Mouse (Mus musculus) CD4-positive, CD25-positive, alpha-beta regulatory T cell, adult 4 months (primary cell): ENCODE results near the gene Elmsan1. TPM values are rescaled to one million over a fixed set of nuclear protein-coding genes. Genes with fewer than 3 reads are reported as not detected.
A peak's percentile ranks its signal among the peaks of the same experiment; 100 is the strongest.

ENCODE experiments used
- ATAC-seq: one replicate; pipeline ENCODE4 v1.8.0; 2017
- polyA plus RNA-seq, 2 experiments: library from polyadenylated mRNA; unstranded; fragments of 100-300 nt; shearing (Covaris generic); gene quantifications; one replicate each; pipeline ENCODE4 v1.2.1; 2017

Elmsan1 gene
- polyA plus RNA-seq, 2 experiments from 2014 or later: 7.3 to 8.2 TPM

DNA sequence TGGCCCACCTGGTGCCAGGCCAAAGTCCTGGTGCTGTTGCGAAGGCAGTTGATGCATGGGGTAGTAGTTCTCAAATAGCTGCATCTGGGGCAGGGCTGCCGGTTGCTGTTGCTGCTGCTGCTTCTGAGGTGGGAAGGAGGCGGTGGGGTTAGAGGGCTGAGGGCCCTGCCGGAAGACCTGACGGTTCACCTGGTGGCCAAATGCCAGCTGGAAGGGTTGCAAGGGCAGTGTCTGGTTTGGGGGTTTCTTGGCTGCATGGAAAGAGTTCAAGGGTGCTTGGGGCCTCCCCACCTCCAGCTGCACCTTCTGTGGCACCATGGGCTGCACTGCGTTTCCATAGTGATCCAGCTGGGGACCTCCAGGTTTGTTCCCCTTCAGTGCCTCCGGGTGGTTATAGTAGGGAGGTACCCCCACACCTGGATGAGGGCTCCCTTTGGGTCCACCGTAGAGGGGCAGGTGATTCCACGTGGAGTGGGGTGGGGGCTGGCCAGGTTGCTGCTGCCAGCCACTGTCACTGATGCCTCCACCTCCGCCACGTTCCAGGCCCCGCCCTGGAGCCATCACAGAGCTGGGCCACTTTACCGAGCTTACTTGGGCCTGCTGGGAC, 45.3 kb downstream of the Elmsan1 start:
- ATAC-seq: no peak

DNA sequence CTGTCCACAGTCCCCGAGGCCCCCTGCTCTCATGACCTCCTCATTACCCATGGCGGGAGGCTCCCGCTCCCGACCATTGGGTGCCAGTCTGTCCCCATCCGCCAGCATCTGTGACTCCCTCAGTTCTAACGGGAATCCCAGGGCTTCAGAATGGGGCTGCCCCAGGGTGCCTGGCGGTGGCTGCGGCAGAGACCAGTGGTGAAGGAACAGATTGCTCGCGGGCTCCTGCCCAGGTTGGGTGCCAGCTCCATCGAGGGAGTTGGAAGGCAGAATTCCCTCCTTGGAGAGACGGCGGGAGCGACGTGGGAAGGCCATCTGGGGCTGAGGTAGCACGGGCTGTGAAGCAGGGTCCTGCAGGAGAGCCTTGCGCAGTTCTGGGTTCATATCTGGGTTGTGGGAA, 45.8 kb downstream of the Elmsan1 start:
- ATAC-seq: no peak

DNA sequence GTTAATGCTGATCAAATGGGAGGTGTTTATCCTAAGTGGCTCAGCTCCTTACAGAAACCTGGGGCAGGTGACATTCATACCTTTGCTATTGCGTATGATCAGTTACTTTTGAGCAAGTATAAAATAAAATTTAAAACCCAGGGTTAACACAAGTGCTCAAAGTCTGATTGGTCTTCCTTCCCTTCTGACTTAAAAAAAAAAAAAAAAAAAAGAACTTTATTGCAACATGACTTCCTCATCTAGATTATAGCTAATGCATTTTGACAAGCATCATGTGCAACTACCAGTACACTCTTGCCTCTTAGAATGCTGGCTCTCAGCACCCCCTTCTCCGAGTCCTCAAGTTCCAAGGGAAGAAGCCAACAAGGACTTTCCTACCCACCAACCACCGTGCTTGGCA, 46.5 kb downstream of the Elmsan1 start:
- no peak for ATAC-seq

DNA sequence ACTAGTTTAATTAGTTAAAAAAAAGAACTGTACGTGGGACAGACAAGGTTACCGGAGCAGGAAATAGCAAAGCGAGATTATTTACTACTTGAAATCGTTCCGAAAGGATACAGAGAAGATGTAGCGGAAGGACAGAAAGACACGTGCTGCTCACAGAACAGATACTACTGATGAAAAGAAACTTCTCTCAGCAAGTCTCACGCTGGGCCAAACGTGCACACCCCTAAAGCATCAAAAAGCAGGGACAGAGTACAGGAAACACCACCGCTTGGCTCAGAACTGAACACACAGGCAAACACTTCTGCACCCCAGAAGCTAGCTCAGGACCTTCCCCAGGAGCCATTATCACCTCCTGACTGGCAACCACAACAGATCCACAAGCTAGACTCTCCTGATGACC, 48.1 kb downstream of the Elmsan1 start:
- ATAC-seq: peak; percentile 36

DNA sequence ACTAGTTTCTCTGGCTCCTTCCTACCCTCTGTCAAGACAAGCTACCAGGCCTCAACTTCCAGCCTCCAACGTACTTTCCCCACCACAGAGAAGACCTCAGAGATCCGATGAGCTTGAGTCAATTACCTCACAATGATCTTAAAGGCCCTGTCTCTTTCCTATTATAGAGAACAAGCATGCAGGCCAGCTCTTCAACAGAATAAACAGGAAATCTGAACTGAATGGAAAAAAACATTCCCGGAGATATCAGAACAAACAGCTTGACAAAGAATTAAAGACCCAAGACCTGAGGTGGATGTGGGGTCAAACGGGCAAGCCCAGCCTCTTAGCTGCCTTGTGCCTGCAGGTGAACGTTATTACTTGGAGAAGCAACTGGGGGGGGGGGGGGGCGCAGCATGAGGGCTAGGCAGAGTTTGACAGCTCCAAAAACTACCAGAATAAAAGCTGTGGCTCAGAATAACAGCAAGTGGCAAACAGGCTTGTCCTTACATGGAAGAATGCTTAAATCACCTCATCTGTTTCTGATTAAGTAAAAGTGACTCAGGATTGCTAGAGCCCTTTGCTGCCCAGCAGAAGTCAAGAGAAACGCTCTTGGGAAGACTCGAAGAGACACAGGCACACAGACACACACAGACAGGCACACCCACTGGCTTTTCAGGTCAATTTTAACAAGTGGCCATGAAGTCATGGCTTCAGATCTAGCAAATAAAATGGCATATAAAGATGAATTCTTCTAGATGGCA, 52.9 kb downstream of the Elmsan1 start:
- no peak for ATAC-seq

DNA sequence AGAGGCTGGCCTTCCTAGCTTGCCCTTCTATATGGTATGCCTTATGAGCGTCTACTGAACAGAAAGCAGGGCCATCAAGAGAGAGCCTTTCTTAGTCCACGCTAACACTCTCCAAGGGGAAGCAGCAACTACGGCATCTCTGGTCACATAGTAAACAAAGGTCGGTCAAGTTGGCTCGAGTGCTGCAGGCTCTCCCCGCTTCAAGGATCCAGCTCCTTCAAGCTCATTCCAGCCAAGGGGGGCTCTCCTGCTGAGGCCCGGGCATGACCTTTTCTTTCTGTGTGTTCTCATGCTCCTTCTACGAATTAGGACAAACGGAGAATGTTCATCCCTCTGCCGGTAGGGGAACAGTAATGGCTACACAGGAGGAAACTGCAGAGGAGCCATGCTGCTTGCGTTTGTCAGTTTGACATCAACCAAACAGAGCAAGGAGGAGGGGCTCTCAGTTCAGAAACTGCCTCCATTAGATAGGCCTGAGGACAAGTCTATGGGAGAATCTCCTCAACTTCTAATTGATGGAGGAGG, 55.0 kb downstream of the Elmsan1 start:
- no peak for ATAC-seq

DNA sequence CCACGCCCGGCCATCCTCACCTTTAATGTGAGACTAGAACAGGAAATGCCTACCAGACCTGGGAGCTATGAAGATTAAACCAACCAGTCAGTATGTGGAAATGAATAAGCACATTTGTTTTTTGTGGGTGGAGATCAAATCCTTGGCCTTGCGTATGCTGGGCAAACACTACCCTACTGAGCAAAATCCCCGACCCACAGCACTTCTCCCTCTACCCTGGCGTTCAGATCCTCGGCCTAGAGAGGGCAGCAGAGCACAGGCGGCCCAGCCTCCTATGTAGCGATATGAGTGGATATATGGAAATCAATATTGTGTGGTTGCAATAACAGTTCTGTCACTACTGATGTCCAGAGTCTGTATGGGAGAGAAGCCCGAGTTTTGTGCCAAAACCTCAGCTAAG, 55.5 kb downstream of the Elmsan1 start:
- ATAC-seq: peak; percentile 67

DNA sequence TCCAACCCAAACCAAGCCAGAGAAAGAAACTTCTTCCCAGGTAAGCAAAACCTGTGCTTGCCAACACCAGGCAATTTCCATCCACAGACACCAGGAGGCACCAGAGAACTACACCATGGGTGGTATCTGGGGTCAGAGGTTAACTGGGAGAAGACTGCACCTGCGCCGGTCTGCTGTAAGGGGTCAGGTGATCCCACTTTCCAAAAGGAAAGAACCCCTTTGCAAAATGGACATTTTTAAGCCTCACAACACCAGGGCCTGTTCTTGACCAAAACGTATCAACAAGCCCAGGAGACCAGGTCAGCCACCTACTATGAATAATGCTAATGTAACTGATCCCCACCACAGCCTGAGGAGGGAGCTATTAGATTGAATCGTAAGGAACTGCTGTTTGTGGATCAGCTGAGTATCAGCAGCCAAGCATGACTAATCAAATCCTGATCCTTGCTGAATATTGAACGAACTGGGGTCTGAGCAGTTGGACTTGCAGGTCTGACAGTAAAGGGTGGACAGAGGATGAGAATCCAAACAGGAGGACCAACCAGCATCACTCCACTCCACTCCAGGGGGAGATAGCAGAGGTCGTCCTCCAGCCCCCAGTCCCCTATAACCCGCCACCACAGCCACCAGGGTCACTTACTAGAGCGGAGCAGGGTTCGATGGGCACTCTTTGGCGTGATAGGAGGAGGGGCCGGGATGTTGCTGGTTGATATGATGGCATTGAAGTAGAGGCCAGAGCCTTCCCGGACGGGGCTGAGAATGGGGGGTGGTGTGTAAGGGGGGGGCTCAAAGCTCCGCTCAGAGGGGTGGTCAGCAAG, 56.9 kb downstream of the Elmsan1 start:
- ATAC-seq: peak; percentile 59

DNA sequence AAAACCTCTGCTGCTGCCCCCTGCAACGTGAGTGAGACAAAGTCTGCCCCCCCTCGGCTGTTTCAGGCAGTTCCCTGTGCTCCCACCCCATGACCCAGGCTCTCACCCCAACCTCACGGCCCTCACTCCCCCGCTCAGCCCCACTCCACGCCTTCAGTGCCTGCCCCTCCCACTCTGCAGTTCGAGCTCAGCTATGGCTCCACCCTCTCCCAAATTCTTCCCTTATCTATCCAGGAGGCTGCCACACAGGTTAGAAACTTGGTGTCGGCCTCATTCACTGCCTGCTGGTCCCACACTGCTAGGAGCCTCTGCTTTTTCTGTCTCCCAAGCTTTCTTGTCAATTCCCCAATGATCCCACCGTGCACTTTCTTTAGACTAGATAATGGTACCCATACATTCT, 57.6 kb downstream of the Elmsan1 start:
- ATAC-seq: no peak

DNA sequence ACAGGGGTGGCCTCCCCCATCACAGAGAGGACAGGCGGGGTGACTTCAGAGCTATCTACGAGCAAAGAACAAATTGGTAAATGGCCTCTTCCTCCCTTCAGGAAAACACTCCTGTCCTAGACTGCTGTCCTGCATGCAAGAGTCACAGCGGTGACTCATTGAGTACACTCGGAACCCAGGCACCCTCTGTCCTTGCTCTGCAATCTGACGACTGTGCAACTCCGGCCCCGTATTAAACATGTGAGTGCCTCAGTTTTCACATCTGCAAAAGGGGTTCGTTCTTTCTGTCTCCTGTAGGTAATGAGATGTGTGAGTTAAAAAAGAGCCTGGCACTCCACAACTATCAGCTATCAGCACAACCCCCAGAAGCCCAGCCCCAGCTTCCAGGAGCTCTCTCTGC, 58.2 kb downstream of the Elmsan1 start:
- ATAC-seq: no peak

DNA sequence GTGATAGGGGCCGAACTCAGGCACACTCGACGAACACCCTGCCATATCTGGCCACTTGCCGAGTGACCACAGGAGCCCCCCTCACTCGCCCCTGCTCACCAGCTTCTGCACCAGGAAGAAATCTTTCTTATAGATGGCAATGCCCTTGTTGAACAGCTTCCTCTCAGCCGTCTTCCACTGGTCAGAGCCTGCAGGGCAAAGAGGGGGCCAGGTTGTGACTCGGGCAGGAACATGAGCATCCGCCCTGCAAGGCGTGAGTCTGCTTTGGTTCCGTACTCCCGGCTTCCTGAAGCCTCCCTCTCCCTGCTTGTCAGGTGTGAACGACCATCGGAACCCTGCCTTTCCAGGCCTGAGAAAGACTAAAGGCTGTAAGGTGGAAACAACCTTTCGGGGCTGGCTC, 60.5 kb downstream of the Elmsan1 start:
- no peak for ATAC-seq

DNA sequence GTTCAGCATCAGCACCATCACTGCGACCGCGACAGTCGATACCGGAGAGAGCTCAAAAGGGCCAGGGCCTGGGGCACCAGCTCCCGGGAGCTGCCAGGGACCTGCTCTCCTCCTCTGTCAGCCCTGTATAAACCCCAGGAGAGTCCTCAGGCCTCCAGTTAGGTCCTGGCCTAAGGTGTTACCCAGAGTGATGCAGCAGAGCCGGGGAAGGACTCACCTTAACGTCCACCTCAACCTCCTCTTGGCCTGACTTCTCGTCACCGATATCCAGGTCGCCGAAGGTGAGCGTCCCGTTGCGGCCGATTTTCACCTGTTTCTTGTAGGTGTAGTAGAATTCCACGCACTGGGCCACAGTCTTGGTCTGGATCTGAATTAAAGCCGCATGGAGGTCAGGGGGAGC, 62.5 kb downstream of the Elmsan1 start:
- no peak for ATAC-seq

DNA sequence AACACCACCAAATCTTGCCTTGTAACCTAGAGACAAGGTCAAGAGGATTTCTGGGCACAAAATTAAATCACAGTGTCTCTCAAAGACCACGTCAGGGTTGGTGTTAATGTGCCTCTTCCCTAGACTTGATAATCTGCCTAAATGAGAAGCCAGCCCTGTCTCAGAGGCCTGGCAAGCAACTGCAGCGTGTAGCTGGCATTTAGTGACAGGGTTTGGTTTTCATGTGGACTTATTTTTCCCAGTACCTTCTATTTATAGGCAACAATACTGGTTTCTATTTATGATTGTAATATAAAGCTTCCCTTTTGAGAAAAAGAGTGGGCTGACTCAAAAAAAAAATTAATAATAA, 63.2 kb downstream of the Elmsan1 start:
- ATAC-seq: no peak

DNA sequence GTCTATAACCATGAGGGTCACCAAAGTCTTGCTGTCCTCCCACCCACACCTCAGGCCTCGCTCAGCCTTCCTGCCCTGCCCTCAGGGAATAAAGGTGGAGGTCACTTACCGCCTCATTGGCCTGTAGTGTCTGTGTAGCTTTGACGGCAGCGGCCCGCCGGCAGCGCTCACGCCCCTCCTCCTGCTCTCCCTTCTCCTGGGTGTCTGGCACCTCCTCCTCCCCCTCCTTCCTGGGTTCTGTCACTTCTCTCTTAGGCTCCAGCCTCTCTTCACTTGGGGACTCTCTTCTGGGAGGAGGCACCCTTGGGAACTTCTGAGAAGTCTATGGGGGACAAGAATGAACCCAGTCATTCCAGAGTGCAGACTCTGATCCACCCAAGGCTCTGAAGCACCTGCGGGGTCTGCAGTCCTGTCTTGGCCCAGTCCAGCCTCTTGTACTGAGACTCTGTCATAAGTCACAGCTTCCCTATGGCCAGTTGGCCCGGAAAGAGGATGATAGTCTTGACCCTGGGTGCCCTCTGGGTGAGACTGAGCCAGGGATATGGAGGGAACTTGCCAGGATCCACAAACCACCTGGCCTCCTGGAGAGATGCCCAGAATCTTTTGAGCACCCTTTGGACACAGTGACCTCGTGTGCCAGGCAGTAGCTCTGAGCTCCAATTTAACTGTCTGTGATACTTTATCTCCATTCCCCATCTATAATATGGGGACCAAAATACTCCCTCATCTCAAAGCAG, 63.7 kb downstream of the Elmsan1 start:
- ATAC-seq: no peak

DNA sequence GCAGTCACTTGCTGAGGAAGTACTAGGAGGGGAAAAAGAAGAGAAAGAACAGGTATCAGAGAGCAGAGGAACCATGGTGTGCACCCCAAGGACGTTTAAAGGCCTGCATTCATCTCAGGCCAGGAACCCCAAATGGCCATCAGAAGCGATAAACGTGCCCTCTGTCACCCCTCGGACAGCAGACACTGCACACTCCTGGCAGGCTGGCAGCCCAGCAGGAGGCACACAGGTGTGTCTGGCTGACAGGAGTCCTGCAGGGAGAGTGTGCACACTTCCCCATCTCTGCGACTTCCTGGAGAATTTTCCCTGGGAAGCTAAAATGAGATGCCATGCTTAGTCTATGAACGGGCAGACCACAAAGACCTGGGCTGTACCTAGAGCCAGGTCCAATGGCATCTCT, 65.3 kb downstream of the Elmsan1 start:
- no peak for ATAC-seq

DNA sequence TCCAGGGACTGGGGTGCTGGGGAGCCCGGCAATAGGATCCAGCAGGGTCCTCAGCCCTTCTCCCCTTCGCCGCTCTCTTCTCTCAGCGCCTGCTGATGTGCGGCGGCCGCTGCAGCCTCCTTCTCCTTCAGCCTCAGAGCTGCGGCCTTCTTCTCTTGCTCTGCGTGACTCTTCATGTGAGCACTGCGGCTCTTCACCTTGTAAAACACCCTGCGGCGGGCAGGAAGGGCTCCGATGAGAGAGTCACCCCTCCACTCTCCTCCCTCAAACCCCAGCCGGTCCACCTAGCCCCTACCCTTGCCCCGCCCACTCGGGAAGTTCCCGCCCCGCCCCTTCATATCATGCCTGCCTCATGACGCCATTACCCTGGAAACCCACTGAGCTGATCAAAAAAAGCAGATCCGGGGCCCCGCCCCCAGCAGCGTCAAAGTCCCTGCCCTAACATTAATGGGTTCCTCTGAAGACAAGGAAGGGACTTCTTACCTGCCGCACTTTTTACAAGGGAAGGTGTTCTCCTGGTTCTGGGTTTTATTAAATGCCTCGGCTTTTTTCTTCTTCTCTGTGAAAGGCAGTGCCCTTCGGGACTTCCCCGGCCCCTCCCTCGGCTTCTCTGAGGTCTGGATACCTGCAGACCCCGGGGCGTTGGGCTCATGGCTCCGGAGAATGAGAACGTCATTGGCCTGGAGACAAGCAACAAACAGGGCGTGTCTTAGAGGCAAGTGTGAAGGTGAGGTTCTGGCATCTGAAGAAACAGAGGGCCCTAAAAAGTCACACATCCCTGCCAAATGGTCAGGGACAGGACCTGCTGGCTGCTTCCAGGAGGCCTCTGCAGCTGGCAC, 66.1 kb downstream of the Elmsan1 start:
- no peak for ATAC-seq

DNA sequence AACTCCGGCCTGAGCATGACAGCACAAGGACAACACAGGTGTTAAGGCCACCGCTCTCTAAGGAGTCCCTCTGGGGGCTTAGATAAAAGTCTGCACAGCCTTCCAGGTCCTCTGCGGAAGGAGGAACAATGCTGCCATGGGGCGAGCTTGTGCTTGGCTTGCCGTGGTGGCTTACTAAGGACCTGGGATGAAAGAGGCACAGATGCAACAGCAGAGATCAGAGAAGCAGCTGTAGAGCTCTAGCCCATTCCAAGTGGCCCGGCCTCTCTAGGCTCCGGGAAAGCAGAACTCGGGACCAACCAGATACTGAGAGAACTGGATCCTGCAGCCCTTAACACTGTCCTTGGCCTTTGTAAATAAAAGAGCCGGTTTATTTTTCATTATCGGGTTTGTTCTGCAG, 66.8 kb downstream of the Elmsan1 start:
- no peak for ATAC-seq

DNA sequence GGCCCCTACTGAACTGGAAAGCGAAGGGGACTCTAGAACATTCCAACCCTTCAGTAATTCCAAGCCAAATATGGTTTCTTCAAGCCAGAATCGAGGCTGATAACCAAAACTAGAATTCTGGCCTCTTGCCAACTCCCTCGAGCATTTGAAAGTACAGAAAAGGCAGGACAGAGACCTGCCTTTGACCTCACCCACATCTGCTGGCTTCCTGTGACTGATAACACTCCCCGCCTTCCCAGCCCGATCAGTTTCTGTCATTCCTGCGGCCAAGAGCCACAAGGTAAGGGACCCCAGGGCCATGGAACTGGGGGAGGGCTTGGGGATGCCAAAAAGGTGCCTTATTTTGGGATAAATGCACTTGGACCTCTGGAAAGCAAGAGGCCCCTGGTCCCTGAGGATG, 67.7 kb downstream of the Elmsan1 start:
- no peak for ATAC-seq

DNA sequence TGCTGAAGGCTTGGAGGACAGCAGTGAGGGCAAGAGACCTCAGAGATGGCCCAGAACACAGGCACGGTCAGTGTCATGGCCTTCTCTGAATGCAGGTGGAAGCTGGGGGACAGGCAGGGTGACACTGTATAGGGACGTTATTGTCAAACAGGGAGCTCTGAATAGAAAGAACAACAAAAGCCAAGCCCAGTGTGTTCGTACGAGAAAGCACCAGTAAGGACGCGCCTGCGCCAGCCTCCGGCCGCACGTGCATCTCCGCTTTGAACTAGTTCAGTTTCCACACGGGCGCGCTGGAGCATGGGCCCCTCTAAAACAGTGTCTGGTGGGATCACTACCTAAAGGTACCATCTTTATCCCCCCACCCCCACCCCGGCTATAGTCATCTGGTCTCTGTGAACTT, 68.7 kb downstream of the Elmsan1 start:
- no peak for ATAC-seq

DNA sequence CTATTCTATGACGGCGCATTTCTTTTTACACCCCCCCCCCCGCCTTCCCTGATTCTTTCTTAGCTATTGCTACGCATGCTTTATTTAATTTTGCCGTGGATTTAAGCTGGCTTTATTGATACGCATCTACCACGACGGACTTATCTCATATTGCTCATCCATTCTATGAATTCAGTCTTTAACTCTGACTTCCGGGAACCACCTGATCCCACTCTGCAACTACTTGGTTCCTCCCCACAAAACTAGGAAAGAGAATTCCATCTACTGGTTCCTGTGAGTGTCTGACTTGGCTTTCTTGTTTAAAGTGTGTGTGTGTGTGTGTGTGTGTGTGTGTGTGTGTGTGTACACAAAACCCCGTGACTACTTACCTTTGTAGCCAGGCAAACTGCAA, 70.1 kb downstream of the Elmsan1 start:
- no peak for ATAC-seq

DNA sequence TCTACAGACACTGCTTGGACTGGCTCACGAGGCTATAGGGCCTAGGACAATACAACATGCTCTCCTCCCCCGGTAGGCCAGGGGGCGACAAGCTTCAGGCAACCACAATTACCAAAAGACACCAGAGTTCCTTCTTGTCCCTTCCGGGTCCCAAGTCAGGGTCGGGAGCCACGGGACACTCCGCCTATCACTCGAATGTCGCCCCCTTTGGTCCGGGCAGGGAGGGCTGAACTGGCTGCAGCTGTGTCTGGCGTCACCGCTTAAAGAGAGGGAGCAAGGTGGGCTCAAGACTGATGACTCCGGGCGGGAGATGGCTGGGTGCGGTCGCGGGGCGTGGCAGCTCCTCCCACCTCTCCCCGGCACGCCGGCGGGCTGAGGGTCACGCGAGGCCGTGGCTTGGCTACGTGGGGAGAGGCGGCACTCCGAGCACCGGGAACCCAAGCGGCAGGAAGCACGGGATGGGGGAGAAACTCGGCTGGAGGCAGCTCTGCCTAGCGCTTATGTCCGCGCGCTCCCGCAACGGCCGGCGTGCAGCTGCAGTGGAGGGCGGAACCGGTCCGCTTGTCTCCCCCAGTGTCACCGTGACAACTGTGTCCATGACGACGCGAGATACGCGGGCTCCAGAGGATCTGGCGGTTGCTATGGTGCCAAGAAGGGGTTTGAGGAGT, 70.6 kb downstream of the Elmsan1 start, which contains the start of gene Pnma1:
Gene Pnma1 (minus strand): TSS at position 536 of the 668 bp plus-strand sequence.
- peak; percentile 67 for ATAC-seq
